Mouse (Mus musculus): Measurements from ENCODE around the gene Cyp2d10. TPM values are rescaled to one million over a fixed set of nuclear protein-coding genes. Genes with fewer than 3 reads are reported as not detected.
"Not testable (repeated sequence)": the region's sequence is repeated elsewhere in the genome, so short reads cannot be mapped to it uniquely, and the experiment has no call there.

The Cyp2d10 gene
- polyA plus RNA-seq, 1 experiment, result not detected

DNA sequence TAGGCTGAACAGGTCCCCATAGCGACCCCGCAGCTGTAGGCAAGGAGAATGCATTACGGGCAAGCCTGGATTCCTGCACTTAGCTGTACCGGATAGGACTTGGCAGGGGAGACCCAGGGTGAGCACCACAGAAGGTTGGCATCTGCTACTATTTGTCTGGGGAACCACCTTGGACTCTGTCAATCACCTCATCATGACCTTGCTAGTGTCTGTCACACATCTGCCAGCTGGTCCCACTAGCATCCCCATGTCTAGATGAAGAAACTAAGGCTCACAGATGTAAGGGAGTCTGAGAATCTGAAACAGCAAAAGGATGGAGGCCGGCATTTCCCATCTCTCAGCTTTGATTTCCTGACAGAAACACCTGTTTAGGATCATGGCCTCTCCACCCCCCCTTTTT is 32.6 kb downstream of the Cyp2d10 start:
- TF ChIP-seq SRF (IDR thresholded peaks at IDR 0.05; ENCODE audit: control insufficient read depth, insufficient read length, low read depth), result no peak
- no peak for TF ChIP-seq MYOG (IDR thresholded peaks at IDR 0.05; ENCODE audit: control insufficient read depth in 1 of 3, insufficient read depth in 1 of 3, insufficient read length in 2 of 3, low read depth in 2 of 3)
- TF ChIP-seq E2F4 (IDR thresholded peaks at IDR 0.05; ENCODE audit: insufficient read depth), result no peak
- TF ChIP-seq MYOD1 (IDR thresholded peaks at IDR 0.05; ENCODE audit: control insufficient read depth in 1 of 3, insufficient read length in 2 of 3, low read depth in 2 of 3), result no peak
- TF ChIP-seq TCF3 (IDR thresholded peaks at IDR 0.05; ENCODE audit: insufficient read length, low read depth), result no peak
- TF ChIP-seq POLR2A (IDR thresholded peaks at IDR 0.05; ENCODE audit: insufficient read length, low read depth), result no peak
- no peak for TF ChIP-seq TCF12 (IDR thresholded peaks at IDR 0.05; ENCODE audit: insufficient read depth, poor library complexity, severe bottlenecking)
- no peak for TF ChIP-seq USF1 (IDR thresholded peaks at IDR 0.05; ENCODE audit: low read depth)
- TF ChIP-seq POLR2AphosphoS2 (IDR thresholded peaks at IDR 0.05; ENCODE audit: insufficient read length, low read depth), result no peak
- Histone ChIP-seq H3K4me3 (no peak overlapping the region), H3ac (ENCODE audit: control insufficient read depth, insufficient read length) (no peak overlapping the region), H3K4me2 (ENCODE audit: low read depth) (no peak overlapping the region), H3K27me3 (ENCODE audit: control insufficient read depth, insufficient read depth, insufficient read length) (peaks cover 4% of the 10 kb centered on the region), H3K36me3 (ENCODE audit: control insufficient read depth, insufficient read depth) (no peaks in the 10 kb centered on the region), H3K79me2 (ENCODE audit: control insufficient read depth, insufficient read depth) (no peaks in the 10 kb centered on the region)

DNA sequence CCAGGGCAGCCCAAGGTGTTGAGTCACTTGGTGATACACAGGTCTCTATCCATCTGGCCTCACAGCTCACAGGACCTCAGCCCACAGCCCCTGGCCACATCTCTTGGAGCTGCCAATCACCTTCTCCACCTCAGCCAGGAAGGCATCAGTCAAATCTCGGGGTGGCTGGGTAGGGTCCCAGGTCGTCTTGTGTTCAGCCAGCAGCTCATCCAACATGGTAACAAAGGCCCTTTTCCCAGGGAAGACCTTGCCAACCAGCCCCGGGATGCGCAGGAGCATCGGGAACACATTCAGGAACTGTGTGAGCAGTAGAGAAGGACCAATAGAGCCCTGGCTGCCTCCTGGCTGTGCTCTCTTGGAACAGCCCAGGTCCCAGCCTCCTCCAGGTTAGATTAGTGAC is 34.0 kb downstream of the Cyp2d10 start:
- H3K4me2 ChIP-seq (ENCODE audit: low read depth), result no peak overlapping the region
- H3K4me3 ChIP-seq, result no peak overlapping the region
- no peak overlapping the region for H3ac ChIP-seq (ENCODE audit: control insufficient read depth, insufficient read length)
- TF ChIP-seq E2F4 (IDR thresholded peaks at IDR 0.05; ENCODE audit: insufficient read depth), result no peak
- TF ChIP-seq POLR2A (IDR thresholded peaks at IDR 0.05; ENCODE audit: insufficient read length, low read depth), result no peak
- no peak for TF ChIP-seq TCF3 (IDR thresholded peaks at IDR 0.05; ENCODE audit: insufficient read length, low read depth)
- TF ChIP-seq REST (IDR thresholded peaks at IDR 0.05; ENCODE audit: insufficient read depth, insufficient read length), result no peak
- no peak for TF ChIP-seq MYOD1 (IDR thresholded peaks at IDR 0.05; ENCODE audit: control insufficient read depth in 1 of 3, insufficient read length in 2 of 3, low read depth in 2 of 3)
- no peak for TF ChIP-seq CEBPB (IDR thresholded peaks at IDR 0.05; ENCODE audit: insufficient read depth, poor library complexity, severe bottlenecking)
- no peak for TF ChIP-seq POLR2AphosphoS2 (IDR thresholded peaks at IDR 0.05; ENCODE audit: insufficient read length, low read depth)
- no peak for TF ChIP-seq MYOG (IDR thresholded peaks at IDR 0.05; ENCODE audit: control insufficient read depth in 1 of 3, insufficient read depth in 1 of 3, insufficient read length in 2 of 3, low read depth in 2 of 3)
- TF ChIP-seq MAX (IDR thresholded peaks at IDR 0.05; ENCODE audit: low read depth), result no peak
- no peak for TF ChIP-seq USF1 (IDR thresholded peaks at IDR 0.05; ENCODE audit: low read depth)
- no peak for TF ChIP-seq TCF12 (IDR thresholded peaks at IDR 0.05; ENCODE audit: insufficient read depth, poor library complexity, severe bottlenecking)
- no peak for TF ChIP-seq SRF (IDR thresholded peaks at IDR 0.05; ENCODE audit: control insufficient read depth, insufficient read length, low read depth)
- H3K79me2 ChIP-seq (ENCODE audit: control insufficient read depth, insufficient read depth), result no peaks in the 10 kb centered on the region
- peaks cover 4% of the 10 kb centered on the region for H3K27me3 ChIP-seq (ENCODE audit: control insufficient read depth, insufficient read depth, insufficient read length)
- no peaks in the 10 kb centered on the region for H3K36me3 ChIP-seq (ENCODE audit: control insufficient read depth, insufficient read depth)

DNA sequence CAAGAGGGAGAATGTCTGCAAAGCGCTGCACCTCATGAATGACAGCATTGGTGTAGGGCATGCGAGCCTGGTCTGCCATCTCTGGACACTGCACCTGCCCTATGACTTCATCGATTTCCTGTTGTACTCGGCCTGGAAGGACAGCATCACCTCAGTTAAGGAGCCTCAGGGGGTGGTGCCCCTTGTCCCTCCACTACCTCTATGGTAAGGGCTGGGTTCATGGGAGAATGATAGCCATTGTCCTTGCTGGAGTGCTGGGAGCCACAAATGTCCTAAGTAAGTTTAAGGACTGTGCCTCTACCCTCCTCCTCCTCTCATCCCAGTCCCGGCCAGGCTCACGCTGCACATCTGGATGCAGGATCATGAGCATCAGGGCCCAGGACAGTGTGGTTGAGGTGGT is 34.5 kb downstream of the Cyp2d10 start:
- Histone ChIP-seq H3K36me3 (ENCODE audit: control insufficient read depth, insufficient read depth) (no peaks in the 10 kb centered on the region), H3K79me2 (ENCODE audit: control insufficient read depth, insufficient read depth) (no peaks in the 10 kb centered on the region), H3ac (ENCODE audit: control insufficient read depth, insufficient read length) (no peak overlapping the region), H3K27me3 (ENCODE audit: control insufficient read depth, insufficient read depth, insufficient read length) (peaks cover 4% of the 10 kb centered on the region), H3K4me2 (ENCODE audit: low read depth) (no peak overlapping the region), H3K4me3 (no peak overlapping the region)
- TF ChIP-seq REST (IDR thresholded peaks at IDR 0.05; ENCODE audit: insufficient read depth, insufficient read length), result no peak
- no peak for TF ChIP-seq CEBPB (IDR thresholded peaks at IDR 0.05; ENCODE audit: insufficient read depth, poor library complexity, severe bottlenecking)
- no peak for TF ChIP-seq MAX (IDR thresholded peaks at IDR 0.05; ENCODE audit: low read depth)
- no peak for TF ChIP-seq POLR2AphosphoS2 (IDR thresholded peaks at IDR 0.05; ENCODE audit: insufficient read length, low read depth)
- no peak for TF ChIP-seq POLR2A (IDR thresholded peaks at IDR 0.05; ENCODE audit: insufficient read length, low read depth)
- no peak for TF ChIP-seq MYOD1 (IDR thresholded peaks at IDR 0.05; ENCODE audit: control insufficient read depth in 1 of 3, insufficient read length in 2 of 3, low read depth in 2 of 3)
- TF ChIP-seq TCF12 (IDR thresholded peaks at IDR 0.05; ENCODE audit: insufficient read depth, poor library complexity, severe bottlenecking), result no peak

DNA sequence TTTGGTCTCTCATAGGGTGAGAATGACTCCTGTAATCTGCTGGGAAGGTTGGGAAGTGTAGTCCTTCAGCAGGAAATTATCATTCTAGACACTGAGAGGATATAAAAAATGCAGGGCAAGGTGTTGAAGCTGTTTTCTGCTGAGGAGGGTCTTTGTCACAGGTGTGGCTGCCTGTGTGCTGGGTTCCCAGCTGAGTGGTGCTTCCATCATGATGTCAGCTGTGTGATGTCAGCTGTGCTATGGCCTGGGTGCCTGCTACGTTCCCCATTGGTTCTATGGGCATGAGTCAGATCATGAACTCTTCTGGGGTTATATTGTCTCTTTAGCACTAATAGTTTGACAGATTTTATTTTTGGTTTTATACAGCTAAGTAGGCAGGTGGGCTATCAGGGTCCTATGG is 38.1 kb downstream of the Cyp2d10 start:
- H3K36me3 ChIP-seq (ENCODE audit: control insufficient read depth, insufficient read depth), result no peaks in the 10 kb centered on the region
- no peak overlapping the region for H3K4me3 ChIP-seq
- peaks cover 4% of the 10 kb centered on the region for H3K27me3 ChIP-seq (ENCODE audit: control insufficient read depth, insufficient read depth, insufficient read length)
- no peaks in the 10 kb centered on the region for H3K79me2 ChIP-seq (ENCODE audit: control insufficient read depth, insufficient read depth)
- H3ac ChIP-seq (ENCODE audit: control insufficient read depth, insufficient read length), result no peak overlapping the region
- no peak overlapping the region for H3K4me2 ChIP-seq (ENCODE audit: low read depth)
- no peak for TF ChIP-seq USF1 (IDR thresholded peaks at IDR 0.05; ENCODE audit: low read depth)
- TF ChIP-seq E2F4 (IDR thresholded peaks at IDR 0.05; ENCODE audit: insufficient read depth), result no peak
- no peak for TF ChIP-seq MAX (IDR thresholded peaks at IDR 0.05; ENCODE audit: low read depth)
- TF ChIP-seq SRF (IDR thresholded peaks at IDR 0.05; ENCODE audit: control insufficient read depth, insufficient read length, low read depth), result no peak
- no peak for TF ChIP-seq MYOD1 (IDR thresholded peaks at IDR 0.05; ENCODE audit: control insufficient read depth in 1 of 3, insufficient read length in 2 of 3, low read depth in 2 of 3)
- no peak for TF ChIP-seq REST (IDR thresholded peaks at IDR 0.05; ENCODE audit: insufficient read depth, insufficient read length)
- TF ChIP-seq TCF3 (IDR thresholded peaks at IDR 0.05; ENCODE audit: insufficient read length, low read depth), result no peak
- no peak for TF ChIP-seq POLR2A (IDR thresholded peaks at IDR 0.05; ENCODE audit: insufficient read length, low read depth)
- TF ChIP-seq CEBPB (IDR thresholded peaks at IDR 0.05; ENCODE audit: insufficient read depth, poor library complexity, severe bottlenecking), result no peak
- no peak for TF ChIP-seq MYOG (IDR thresholded peaks at IDR 0.05; ENCODE audit: control insufficient read depth in 1 of 3, insufficient read depth in 1 of 3, insufficient read length in 2 of 3, low read depth in 2 of 3)
- no peak for TF ChIP-seq TCF12 (IDR thresholded peaks at IDR 0.05; ENCODE audit: insufficient read depth, poor library complexity, severe bottlenecking)
- TF ChIP-seq POLR2AphosphoS2 (IDR thresholded peaks at IDR 0.05; ENCODE audit: insufficient read length, low read depth), result no peak

DNA sequence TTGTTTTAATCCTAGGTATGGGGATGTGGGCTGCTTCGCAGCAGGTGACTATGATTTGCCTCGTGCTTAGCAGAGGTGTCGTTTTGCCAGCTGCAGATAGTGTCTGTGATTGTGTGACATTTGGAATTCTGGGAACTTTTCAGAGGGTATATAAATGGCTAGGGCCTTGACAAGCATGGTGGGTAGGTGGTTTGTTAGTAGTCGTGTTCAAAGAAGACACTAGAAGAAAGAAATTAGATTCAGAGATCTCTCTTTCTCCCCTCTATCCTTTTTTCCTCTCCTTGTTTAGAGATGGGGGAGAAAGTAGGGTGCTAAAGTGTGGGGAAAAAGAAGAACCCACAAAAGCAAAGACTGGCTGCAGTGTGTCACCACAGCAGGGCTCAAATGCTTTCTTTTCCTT is 38.8 kb downstream of the Cyp2d10 start:
- H3K36me3 ChIP-seq (ENCODE audit: control insufficient read depth, insufficient read depth), result no peaks in the 10 kb centered on the region
- H3K4me2 ChIP-seq (ENCODE audit: low read depth), result no peak overlapping the region
- TF ChIP-seq SRF (IDR thresholded peaks at IDR 0.05; ENCODE audit: control insufficient read depth, insufficient read length, low read depth) (no peak), MAX (IDR thresholded peaks at IDR 0.05; ENCODE audit: low read depth) (no peak), REST (IDR thresholded peaks at IDR 0.05; ENCODE audit: insufficient read depth, insufficient read length) (no peak), E2F4 (IDR thresholded peaks at IDR 0.05; ENCODE audit: insufficient read depth) (no peak), TCF3 (IDR thresholded peaks at IDR 0.05; ENCODE audit: insufficient read length, low read depth) (no peak), TCF12 (IDR thresholded peaks at IDR 0.05; ENCODE audit: insufficient read depth, poor library complexity, severe bottlenecking) (no peak), MYOD1 (IDR thresholded peaks at IDR 0.05; ENCODE audit: control insufficient read depth in 1 of 3, insufficient read length in 2 of 3, low read depth in 2 of 3) (no peak), CEBPB (IDR thresholded peaks at IDR 0.05; ENCODE audit: insufficient read depth, poor library complexity, severe bottlenecking) (no peak), USF1 (IDR thresholded peaks at IDR 0.05; ENCODE audit: low read depth) (no peak), POLR2AphosphoS2 (IDR thresholded peaks at IDR 0.05; ENCODE audit: insufficient read length, low read depth) (no peak), POLR2A (IDR thresholded peaks at IDR 0.05; ENCODE audit: insufficient read length, low read depth) (no peak), MYOG (IDR thresholded peaks at IDR 0.05; ENCODE audit: control insufficient read depth in 1 of 3, insufficient read depth in 1 of 3, insufficient read length in 2 of 3, low read depth in 2 of 3) (no peak)
- H3ac ChIP-seq (ENCODE audit: control insufficient read depth, insufficient read length), result no peak overlapping the region
- no peak overlapping the region for H3K4me3 ChIP-seq
- peaks cover 4% of the 10 kb centered on the region for H3K27me3 ChIP-seq (ENCODE audit: control insufficient read depth, insufficient read depth, insufficient read length)
- no peaks in the 10 kb centered on the region for H3K79me2 ChIP-seq (ENCODE audit: control insufficient read depth, insufficient read depth)

DNA sequence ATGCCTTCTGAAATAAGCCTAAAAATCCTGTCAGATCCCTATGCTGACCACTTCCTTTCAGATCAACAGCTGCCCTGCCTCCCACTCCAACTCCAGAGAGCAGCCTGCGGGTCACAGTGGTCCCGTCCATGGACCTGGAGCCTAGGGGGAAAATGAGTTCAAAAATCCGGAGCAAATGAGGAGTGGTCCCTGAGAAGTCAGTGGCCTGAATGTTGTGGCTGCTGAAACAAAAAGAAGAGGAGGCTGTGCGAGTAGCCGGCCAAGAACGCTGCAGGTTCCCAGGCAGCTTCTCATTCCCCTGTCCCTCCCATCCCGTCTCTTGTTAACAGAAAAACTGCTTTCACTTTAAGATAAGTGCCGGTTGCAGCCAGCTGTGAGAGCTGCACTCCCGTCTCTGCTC is 42.4 kb downstream of the Cyp2d10 start:
- H3ac ChIP-seq (ENCODE audit: control insufficient read depth, insufficient read length); H3K27me3 ChIP-seq (ENCODE audit: control insufficient read depth, insufficient read depth, insufficient read length); H3K79me2 ChIP-seq (ENCODE audit: control insufficient read depth, insufficient read depth); H3K36me3 ChIP-seq (ENCODE audit: control insufficient read depth, insufficient read depth); H3K4me3 ChIP-seq: not testable (repeated sequence)
- peak overlapping the region; percentile 61 for H3K4me2 ChIP-seq (ENCODE audit: low read depth)

DNA sequence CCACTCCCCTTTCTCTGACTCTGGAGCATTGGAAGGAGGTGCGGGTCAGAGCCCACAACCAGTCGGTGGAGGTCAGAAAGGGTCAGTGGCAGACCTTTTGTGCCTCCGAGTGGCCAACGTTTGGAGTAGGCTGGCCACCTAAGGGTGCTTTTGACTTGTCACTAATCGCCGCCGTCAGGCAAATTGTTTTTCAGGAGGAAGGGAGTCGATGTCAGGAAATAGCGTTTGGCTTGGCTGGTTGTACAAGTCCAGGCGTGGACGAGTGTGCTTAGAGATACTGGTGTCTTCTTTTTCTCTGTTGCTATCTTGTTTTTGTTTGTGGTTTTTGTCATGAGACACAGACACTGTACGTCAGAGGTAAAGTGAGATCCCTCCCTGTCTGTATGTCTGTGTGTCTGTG is 43.2 kb downstream of the Cyp2d10 start:
- not testable (repeated sequence) for H3K27me3 ChIP-seq (ENCODE audit: control insufficient read depth, insufficient read depth, insufficient read length); H3K4me2 ChIP-seq (ENCODE audit: low read depth); H3K4me3 ChIP-seq; H3K36me3 ChIP-seq (ENCODE audit: control insufficient read depth, insufficient read depth); H3K79me2 ChIP-seq (ENCODE audit: control insufficient read depth, insufficient read depth); H3ac ChIP-seq (ENCODE audit: control insufficient read depth, insufficient read length)
